Mouse (Mus musculus) fibroblast of lung, adult 2 months (primary cell): ENCODE results near the gene Atf5.

ENCODE experiments used
- DNase-seq: peaks from one replicate; pipeline ENCODE4 v3.0.0-alpha.2; 2011; ENCODE audit warnings: low read depth

The Atf5 gene

DNA sequence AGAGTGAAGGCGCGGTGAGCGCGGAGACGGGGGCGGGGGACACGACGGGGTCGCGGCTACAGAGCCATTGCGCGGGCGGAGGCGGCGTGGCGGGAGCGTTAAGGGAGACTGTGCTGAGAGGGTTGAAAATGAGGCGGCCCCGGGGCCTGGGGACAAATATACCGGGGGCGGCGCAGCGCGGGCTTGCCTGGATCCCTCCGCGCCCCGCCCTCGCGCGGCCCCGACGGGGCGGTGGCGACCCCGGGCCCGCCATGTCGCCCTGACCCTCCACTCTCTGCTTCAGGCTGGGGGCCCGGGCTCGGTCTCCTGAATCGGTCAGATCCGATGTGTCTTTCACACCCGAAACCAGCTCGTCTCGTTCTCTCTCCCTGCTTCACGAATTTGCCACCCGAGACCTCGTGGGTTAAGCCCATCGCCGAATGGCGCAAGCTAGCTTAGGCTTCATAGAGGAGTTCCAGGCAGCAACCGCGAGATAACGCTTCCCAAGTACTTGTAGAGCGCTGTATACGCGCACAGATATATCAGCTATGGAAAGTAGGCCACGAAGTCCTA, at the start of gene Atf5:
TSS of gene Atf5 (minus strand) at position 189 of the 552 bp plus-strand sequence.
- DNase-seq = peak; percentile 28

GRCm38 (mm10) chr7:44864595-44865542, 48.4 kb upstream of the Atf5 start:
- no peak for DNase-seq

- no peak for DNase-seq
Observed at GRCm38 (mm10) chr7:44863982-44864494, 47.6 kb upstream of the Atf5 start.

DNA sequence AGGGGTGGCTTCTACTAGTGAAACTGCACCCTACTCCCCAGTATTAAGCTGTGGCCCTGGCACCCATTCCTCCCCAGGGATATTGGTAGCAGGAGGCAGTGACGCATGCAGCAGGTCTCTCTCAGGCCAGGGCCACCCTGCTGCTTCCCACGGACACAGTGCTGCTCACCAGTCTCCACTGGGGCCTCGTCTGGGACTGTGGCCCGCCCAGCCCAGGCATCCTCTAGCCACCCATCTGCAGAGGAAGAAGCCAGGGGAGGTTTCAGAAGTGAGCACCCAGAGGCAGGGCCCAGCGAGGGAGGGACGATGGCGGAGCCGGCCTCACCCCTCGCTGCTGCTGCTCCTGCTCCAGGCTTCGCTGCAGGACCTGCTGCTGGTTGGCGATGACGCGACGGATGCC, 46.8 kb upstream of the Atf5 start:
- no peak for DNase-seq

DNA sequence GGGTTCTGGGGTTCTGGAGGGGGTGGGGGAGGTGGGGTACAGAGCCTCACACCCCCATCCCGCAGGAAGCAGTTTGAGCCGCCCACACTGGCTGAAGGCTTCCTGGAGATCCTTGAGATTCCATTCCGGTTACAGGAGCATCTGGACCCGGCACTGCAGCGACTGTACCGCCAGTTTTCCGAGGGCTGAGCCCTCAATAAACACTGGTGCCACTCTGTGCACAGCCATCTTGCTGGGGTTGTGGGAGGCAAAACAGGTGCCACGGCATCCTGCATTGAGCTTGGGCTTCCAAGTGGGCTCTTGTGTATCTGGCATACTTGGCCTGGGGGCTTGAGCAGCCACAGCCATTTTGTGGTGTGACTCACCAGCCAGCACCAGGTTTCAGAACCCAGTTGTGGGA, 46.0 kb upstream of the Atf5 start:
- DNase-seq = no peak

DNA sequence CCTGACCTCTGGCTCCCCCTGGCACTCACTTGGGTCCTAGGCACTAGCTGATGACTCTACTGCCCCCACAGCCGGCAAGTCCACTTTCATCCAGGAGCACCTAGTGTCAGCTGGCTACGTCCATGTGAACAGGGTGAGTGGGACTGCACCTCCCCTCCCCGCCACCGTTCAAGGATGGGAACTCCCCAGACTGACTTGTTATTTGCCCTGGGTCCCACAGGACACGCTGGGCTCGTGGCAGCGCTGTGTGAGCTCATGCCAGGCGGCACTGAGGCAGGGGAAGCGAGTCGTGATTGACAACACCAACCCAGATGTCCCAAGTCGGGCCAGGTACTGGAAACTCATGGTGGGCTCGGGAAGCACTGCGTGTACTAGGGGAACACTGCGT, 45.0 kb upstream of the Atf5 start:
- DNase-seq = no peak

GRCm38 (mm10) chr7:44860576-44861428, 44.3 kb upstream of the Atf5 start:
- DNase-seq = peak; percentile 31

- no peak for DNase-seq
Observed at GRCm38 (mm10) chr7:44859896-44860295, 43.4 kb upstream of the Atf5 start.

GRCm38 (mm10) chr7:44857905-44858304, 41.4 kb upstream of the Atf5 start:
- DNase-seq = no peak

DNA sequence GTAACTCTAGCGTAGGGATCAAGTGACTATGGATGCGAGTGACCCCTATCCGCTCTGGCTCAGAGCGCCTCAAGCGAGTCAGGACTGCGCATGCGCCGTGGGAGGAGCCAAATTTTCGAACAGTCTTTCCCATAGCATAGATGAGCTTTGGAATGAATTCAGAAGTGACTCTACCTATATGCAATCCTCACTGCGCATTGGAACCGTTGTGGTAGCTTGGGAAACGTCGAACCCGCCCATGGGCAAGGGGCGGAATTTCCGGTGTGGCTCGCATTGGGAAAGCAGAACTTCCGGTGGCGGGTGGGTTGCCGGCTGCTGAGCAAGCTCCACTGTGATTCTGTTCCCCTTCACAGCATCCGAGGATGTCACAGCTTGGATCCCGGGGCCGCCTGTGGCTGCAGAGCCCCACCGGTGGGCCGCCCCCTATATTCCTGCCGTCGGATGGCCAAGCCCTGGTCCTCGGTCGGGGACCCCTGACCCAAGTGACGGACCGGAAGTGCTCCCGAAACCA, 40.6 kb upstream of the Atf5 start, which contains the start of gene Pnkp:
TSS of gene Pnkp (plus strand) at position 98 of the 511 bp plus-strand sequence.
- DNase-seq = peak; percentile 62

- no peak for DNase-seq
Observed at GRCm38 (mm10) chr7:44856265-44856916, 39.9 kb upstream of the Atf5 start.

DNA sequence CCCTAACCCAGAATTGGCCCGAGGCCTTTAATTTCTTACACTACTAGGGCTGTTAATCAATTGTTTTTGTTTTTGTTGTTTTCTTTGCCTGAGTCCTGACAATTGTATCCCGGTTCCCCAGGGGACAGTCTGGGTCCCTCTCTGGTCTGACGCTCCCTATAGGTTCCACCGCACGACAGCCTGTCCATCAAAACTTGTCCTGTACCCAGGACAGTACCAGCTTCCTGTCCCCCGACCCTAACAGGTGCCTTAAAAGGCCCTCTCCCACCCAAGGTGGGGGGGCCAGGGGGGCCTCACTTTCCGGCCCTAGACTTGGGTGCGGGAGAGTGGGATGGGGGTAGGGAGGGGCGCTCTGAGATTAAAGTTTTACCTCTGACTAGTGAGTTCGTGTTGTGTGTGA, 38.6 kb upstream of the Atf5 start:
- no peak for DNase-seq

DNA sequence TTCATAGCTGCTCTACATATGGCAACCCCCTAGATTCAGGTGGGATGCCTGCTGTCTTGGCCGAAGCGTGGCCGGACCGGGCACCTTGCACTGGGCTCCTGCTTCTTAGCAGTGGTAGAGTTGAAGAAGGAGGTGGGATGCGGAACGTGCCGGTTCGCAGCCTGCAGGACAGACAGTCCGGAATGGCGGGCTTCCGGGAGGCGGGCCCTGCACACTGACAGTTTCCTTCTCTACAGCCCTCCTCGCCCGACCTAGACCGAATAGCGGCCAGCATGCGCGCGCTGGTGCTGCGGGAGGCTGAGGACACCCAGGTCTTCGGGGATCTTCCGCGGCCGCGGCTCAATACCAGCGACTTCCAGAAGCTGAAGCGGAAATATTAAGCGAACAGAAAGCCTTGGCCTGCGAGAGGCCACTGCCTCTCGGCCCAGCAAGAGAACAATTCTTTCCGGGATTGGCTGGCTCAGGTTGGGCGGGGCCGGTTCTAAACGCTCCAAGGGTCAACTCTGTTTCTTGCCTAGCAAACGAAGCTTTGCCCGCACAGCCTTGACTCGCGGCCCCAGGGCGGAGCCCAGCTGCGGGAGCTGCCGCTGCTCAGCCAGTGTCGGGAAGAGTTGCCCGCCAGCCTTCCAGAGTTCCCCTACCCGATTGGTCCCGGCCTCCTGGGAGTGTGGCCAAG, 38.0 kb upstream of the Atf5 start:
- DNase-seq = peak; percentile 58

DNA sequence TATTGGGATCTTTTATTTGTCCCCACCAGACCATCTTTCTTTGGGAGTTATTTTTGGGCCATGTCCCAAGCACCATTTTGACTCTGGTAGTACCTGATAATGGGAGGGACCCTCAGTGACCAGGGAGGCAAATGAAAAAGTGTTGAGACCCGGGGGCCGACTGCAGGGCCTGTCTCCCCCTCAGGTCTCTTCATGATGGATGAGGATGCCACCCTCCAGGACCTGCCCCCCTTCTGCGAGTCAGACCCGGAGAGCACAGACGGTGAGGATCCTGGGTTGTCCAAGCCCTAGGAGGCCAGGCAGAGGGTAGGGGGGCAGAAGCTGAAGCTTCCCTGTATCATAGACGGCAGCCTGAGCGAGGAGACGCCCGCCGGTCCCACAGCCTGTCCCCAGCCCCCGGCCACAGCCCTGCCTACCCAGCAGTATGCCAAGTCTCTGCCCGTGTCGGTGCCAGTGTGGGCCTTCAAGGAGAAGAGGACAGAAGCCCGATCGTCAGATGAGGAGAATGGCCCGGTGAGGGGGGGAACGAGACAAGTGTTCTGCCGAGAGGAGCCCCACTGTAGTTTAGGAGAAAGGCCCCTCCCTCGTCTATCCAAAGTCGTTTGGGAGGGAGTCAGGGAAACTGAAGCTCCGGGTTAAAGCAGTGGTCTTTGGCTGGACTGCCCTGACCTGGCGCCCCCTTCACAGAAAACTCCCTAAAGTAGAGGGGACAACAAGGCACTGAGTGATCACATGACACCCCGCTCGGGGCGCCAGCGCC, 37.3 kb upstream of the Atf5 start:
- DNase-seq = no peak

DNA sequence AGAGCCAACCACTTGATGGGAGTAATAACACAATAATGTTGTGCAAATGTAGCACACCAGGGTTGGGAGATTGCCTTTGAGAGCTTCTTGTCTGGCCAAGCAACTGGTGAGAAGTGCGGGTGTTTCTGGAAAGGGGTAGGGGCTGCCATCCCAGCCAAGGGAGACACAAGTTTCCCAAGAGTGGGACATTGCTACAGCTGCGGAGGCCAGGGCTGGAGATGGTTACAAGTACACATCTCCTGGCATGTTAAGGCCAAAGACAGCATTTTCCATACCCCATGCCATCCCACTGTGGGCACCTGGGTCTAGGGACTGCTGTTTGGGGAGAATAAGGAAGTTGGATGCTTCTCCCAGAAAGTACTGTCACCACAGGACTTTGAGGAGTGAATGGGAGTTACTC, 36.6 kb upstream of the Atf5 start:
- DNase-seq = no peak

GRCm38 (mm10) chr7:44852259-44853027, 36.0 kb upstream of the Atf5 start:
- no peak for DNase-seq

GRCm38 (mm10) chr7:44851625-44852234, 35.3 kb upstream of the Atf5 start:
- DNase-seq = no peak

DNA sequence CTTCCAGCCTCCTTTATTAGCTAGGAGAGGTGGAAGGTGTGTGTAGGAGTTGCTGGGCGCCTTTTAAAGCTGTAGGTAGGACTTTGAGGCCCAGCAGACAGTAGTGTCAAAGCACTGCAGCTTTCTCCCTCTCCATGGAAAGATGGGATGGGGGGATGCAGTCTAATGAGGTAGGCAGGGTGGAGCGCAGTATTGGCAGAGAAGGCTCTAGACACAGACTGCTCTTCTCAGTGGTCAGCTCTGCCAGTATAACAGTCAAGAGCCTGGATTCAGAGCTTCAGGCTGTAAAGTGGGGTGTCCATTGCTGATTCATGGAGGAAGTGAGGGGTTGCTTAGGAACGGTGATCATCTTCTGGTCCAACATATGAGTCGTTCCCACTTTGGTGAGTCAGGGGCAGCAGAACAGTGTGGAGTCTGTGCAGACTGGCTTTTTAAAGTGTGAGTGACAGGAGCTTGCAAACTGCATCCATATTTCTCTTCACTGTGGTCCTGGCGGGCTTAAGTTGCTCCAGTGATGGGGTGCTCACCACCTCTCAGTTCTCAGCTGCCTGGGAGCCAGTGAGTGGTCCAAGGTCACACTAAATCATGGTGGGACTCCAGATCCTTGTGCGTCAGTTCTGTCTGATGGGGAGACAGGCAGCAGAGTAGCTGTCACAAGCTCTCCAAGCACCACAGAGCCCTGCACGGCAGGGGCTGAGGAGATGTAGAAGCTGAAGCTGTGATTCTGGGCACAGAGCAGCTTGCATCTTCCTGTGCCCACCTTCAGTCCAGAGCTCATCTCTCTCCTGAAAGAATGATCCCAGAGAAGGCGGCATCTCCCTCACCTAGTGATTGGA, 34.5 kb upstream of the Atf5 start:
- DNase-seq = no peak
